Mouse (Mus musculus): ENCODE results near the gene Hk2.

DNA sequence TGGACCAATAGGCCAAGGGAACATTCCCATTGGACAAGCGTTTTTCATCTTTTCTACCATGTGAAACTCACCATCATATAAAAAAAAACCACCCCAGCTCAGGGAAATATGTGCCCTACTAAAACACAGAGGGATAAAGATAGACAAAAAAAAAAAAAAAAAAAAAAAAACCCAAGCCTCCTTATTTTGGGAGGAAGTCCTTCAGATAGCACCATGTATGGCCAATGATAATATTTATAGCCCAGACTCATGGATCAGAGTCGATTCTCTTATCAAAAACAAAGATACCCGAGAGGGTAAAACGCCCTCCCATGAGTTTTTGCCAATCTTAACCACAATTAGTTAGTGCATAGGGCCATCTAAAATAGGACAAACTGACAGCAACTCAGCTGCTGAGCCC is 84.8 kb downstream of the Hk2 start:
- TF ChIP-seq CTCF (IDR thresholded peaks at IDR 0.05; ENCODE audit: extremely low read depth, insufficient read depth, low read length), result no peak
- TF ChIP-seq POLR2A (IDR thresholded peaks at IDR 0.05; ENCODE audit: extremely low read depth, insufficient read depth, low read length), result no peak

All from cortical plate, adult 2 months (tissue).